Mouse (Mus musculus) WW6 (cell line): ENCODE measurements around the gene Vps36.

Experiments used
- DNase-seq: peaks from one replicate; pipeline ENCODE4 v3.0.0-alpha.2; 2013; ENCODE audit warnings: low read depth, low spot score

Gene Vps36

DNA sequence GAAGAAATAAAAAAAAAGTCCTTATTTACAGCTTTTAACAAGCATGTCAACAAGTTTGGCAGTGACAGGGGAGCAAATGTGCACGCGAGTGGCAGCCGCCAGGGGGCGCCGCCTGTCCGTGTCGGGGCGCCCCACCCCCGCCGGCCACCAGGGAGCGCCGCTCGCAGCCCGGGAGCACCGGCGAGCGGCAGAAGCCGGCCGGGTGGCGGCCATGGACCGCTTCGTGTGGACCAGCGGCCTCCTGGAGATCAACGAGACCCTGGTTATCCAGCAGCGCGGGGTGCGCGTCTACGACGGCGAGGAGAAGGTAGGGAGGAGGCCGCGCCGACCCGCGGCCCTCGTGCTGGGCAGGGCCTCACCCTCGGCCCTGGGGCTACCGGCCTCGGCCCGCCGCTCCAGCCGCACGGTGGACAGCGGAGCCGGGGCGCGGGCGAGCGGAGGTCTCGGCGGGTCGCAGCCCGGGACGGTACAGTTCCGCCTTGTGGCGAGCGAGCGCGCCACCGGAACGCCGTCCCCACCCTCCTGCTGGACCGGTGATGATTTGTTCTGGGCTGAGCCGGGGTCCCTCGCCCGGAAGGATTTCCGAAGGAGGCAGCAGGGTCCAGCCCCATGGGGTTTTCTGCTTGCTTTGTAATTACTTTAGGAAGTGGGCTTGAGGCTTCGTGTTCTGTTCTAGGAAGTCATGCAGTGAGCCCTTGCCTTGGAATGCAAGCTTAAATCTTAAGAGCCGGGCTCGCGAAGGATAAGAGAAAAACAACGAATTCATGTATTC is at the start of gene Vps36:
Gene Vps36, plus strand, starts transcription at position 150 of the 772 bp plus-strand sequence.
- DNase-seq = peak; percentile 65

DNA sequence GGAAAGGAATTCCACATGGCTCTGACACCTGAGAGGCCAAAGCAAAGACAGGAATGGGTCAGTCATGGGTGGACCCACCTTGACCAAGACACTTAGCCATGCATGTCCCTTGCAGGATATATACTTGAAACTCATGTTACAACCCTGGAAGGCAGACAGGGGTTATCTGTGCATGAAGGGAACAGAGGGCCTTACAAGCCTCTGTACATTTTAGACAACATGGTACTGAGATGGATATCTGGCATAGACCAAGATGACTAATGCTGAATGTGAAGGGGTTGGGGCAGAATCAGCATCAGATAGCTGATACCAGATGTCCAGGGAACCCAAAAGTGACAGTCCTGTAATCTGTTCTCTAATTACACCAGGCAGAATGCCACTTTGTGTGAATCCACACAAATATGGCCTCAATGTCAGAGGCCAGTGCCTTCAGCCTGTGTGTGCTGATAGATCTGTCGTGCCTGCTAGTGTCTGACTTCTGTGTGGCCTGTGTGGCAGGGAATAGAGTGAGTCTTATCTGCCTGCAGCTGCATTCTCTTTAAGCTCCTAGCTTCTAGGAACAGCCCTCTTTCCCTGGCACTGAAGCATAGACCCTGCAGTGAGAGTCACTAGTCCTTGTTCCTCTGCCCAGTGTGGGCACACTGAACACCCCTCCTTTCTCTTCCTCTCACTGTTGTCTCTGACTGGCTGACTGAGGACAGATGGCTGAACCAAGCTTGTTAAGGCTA is 48.7 kb upstream of the Vps36 start:
- no peak for DNase-seq

DNA sequence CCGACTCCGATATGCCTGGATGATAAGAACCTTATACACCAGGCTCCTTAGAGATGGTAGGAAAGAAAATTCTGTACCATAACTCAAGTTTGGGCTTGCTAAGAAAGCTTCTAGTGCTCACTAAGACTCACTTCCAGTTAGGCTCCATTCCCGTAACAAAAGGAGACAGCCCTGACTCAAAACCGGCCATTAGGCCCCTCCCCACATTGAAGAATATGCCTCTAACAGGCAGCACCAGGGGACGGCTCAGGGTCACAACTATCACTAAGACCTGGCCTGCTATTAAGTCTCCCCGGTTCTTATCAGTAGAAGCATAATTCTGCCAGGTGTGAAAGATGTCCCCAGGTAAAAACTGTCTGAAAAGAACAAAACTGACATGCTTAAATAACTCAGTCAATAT is 46.8 kb upstream of the Vps36 start:
- DNase-seq = no peak

DNA sequence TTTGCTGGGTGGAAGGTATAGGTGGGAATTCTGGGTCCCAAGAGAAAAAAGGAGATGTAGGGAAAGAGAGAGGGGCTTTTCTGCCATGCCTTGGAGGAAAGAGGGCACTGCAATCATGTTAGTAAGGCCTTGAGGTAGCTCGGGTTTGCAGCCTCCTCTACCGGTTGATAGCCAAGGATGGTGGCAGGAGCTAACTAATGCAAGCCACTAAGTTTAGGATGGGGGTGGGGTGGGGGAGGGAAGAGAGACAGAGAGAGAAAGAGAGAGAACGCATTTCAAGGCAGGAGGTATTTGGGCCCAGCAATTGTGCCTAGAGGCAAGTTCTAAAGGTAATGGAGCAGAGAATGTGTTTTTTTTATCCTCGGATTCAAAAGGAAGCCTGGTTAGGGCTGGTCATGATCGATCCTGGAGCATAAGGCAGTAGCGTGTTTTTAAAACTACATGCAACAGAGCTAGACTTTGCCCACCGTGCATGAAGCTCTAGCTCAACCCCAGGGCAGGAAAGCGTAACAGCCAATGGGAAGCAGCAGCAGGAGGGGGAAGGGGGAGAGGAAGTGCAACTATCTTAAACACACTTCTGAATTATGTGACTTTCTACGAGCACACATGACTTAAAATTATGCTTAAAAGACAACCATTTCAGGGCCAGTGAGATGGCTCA is 44.8 kb upstream of the Vps36 start:
- DNase-seq = no peak

DNA sequence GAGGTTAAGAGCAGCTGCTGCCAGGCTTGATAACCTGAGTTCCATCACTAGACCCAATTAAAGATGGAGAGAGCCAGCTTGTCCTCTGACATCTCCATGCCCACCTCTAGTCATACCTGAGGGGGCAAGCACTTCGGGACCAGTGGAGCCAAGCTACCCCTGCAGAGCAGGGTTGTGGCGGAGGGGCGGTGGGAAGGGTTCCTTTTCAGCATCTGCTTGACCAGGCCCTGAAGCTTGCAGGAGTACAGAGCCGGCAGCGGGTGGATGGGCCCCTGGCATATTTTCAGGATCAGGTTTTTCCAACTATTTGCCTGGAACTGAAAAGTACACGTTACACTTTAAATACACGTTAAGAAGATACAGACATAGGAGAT is 44.3 kb upstream of the Vps36 start:
- DNase-seq = no peak

DNA sequence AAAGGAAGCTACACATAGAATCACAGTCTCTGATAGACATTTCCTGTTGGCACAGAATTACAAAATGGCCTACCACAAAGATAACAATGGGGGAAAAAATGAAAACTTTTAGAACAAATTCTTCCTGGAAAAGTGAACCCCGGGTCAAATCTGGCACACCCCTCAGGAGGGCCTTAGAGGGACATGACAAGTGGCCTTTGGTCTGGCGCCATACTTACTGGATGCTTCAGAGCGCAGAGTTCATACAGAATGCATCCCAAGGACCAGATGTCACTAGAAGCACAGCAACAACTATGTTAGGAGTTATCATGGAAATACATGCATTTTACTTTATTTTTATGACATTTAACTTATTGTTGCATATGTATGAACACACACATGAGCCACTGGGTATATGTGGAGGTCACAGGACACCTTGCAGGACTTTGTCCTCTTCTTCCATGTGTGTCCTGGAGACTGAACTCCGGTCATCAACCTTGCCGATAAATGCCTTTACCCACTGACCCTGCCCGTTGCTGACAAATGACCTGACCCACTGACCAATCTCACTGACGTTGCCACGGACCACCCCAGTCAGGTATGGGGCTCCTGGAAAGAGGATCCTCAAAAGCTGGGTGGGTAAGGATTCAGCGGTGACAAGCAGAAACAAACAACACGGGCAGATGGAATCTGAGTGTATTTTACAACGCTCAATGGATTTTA is 42.8 kb upstream of the Vps36 start:
- DNase-seq = no peak

DNA sequence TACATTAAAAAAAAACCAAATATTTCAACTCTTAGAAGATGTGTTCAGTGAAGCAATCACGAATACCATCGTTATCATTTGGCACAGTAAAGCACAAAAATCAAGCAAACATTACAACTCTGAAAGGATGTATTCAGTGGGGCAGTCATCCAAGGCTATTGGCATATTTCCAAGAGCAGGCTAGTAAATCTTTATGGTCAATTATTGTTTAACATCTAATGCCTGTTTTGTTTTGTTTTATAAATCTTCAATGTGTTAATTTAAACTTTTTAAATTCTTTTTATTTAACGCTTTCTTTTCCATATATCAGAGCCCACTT is 42.3 kb upstream of the Vps36 start:
- no peak for DNase-seq

DNA sequence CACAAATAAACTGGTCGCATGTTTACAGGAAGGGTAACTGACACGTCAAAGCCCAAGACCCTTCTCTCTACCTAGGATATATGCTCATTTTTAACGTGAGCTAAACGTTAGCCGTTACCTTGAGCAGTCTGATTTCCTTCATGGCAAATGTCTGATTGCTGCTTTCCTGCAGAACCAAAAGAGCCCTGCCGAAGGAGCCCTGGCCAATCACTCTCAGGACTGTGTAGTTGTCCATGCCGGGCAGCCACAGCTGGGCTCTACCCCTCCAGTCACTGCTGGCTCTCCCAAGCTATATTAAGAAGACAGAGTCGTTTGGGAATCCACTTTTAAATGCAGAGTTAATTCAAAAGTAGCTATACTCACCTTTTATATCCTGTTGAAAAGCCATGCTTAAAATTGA is 30.4 kb upstream of the Vps36 start:
- no peak for DNase-seq

DNA sequence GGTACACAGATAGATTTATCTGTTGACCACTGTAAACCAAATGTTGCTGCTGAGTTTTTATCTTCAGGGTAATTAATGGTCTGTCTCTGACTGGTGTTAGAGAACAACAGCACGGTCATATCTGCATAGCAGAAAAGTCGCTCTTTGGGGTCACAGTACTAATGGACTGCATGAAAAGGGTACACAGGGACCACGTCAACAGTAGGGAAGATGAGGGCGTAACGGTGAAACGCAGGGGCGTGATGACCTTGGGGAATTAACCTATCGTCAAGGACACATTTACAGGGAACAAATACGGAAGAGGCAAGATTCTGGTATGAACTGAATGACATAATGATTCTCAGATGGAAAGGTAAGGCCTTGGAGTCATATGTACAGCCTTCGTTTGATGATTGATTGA is 28.2 kb upstream of the Vps36 start:
- no peak for DNase-seq

DNA sequence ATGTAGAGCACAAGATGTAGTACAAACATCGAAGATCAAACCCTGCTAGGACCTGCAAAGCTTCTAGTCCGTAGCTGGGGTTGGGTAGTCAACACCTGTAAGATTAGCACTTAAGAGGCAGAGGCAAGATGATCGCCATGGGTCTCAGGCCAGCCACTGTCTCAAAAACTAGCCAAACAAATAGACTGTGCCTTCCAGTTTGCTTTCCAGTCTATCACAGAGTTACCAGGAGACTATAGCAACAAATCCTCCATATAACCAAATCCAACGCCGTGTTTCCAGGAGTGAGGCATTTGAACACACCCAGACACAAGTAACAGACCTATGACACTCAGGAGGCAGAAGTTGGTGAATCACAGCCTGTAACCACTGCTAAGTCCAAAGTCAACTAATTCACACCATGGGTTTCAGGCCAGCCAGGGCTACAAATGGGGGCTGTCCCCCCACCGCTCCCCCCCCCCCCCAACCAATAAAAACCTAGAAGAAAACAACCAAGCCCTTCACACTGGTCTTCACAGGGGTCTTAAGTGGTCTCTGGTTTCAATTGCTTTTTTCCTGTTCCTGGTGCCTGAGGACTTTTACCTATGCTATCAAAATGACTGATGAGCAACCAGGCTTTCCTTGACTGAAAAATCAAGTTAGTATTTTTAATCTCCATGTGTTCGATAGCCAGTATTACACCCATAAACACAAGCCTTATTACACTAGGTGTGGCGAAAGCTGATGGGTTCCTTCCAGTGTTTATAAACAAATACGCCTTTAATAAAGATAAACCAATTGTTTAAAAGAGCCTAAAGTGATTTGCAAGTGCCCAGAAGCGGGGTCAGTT is 27.1 kb upstream of the Vps36 start:
- DNase-seq = no peak

DNA sequence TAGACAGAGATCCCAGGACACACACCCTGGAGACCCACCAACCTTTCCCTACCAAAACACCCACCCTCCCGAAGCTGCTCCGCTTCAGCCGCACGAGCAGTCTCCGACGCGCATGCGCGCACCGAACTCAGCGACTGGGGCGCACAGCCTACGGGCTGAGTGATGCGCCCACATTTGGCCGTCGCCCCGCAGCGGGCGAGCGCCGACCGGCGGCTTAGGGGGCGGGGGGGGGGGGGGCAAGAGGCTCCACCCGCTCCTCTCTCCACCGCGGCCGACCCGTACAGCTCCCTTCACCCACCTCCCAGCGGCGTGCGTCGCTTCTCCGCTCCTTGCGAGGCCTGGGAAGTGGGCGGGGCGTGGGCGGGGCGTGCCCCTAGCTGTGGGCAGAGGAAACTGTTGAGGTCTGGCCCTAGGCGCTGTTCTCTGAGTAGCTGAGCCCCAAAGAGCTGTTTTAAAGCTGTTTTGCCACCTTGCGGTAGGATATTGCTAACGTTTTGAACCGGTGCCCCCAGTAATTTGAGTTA is 26.5 kb upstream of the Vps36 start, which contains the start of gene Nek3:
Gene Nek3, minus strand, starts transcription at position 356 of the 524 bp plus-strand sequence.
- DNase-seq = peak; percentile 88

DNA sequence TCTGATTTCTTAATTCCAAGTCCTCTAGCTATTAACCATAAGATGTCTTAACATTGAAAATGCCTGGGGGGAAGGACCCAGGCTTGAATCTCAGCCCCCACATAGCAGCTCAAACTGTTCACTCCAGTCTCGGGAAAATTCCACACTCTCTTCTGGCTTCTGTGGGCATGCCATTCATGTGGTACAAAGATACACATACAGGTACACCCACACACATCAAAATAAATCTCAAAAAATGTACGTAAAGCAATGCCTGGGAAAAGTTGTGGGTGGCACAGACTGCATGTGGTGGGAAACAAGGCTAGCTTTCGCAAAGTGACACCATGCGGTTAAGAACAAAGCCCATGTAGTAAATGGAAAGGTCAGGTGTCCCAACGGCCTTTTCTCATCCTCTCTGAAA is 23.4 kb upstream of the Vps36 start:
- no peak for DNase-seq

DNA sequence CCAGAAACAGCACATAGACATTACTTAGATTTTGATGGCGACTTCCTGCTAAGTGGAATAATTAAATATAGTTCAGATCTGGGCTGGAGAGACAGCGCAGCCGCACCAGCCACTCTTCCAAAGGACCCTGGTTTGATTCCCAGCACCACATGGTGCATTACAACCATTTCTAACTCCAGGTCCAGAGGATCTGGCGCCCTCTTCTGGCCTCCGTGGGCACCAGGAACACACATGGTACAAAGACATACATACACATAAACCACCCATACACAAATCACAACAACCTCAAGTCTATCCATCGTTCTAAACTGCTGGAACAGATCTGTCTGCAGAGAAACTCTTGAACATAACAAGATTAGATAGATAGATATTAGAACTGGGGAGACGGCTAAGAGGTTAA is 16.6 kb upstream of the Vps36 start:
- no peak for DNase-seq

DNA sequence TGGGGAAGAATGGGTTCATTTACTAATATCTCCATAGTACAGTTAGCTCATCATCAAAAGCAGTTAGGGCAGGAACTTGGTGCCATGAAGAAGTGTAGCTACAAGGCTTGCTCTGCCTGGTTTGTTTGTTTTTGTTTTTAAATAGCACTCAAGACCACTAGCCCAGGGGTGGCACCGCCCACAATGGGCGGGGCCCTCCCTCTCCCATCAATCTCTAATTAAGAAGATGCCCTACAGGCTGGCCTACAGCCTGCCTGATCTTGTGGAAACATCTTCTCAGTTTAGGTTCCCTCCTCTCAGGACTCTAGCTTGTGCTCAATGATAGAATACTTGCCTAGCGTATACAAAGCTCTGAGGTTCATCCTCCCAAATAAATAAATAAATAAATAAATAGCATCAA is 7.7 kb upstream of the Vps36 start:
- DNase-seq = peak; percentile 43

DNA sequence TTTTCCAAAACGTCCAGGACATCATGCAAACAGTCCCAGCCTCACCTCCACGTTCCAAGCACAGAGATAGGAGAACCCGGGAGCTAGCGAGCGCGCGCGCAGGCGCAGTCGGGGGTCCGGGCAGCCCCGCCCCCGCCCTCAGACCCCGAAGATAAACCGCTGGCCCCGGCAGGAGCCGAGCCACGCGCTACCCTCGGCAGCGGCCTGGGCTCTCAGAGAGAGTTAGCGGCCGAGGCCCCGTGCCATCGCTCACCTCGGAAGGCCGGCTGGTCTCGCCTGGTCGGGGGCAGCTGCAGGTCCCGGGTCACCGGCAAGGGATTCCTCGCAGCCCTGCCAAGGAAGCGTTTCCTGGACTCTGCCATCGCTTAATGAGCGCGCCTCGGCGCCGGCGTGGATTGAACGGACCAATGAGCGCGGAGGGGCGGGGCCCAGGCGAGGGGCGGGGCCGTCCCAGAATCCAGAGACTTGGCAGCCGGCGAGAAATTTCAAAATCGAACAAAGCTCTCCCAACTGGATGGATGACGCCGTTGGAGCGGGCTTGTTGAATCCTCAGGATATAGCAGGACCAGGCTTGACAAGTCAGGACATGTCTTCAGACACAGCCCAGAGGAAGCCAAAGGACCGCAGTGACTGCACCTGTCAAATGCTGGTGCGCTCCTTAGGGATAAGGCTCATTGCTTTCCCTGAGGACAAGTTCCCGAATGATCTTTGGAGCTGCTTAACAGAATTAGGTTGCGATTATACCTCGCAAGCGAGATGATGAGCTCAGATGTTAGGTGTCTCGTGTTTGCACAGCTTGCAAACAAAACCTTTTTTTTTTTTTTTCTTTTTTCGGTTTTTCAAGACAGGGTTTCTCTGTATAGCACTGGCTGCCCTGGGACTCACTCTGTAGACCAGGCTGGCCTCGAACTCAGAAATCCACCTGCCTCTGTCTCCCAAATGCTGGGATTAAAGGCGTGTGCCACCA is 6.9 kb upstream of the Vps36 start, which contains the start of gene Ckap2:
Gene Ckap2, minus strand, starts transcription at position 389 of the 967 bp plus-strand sequence.
- DNase-seq = peak; percentile 87

DNA sequence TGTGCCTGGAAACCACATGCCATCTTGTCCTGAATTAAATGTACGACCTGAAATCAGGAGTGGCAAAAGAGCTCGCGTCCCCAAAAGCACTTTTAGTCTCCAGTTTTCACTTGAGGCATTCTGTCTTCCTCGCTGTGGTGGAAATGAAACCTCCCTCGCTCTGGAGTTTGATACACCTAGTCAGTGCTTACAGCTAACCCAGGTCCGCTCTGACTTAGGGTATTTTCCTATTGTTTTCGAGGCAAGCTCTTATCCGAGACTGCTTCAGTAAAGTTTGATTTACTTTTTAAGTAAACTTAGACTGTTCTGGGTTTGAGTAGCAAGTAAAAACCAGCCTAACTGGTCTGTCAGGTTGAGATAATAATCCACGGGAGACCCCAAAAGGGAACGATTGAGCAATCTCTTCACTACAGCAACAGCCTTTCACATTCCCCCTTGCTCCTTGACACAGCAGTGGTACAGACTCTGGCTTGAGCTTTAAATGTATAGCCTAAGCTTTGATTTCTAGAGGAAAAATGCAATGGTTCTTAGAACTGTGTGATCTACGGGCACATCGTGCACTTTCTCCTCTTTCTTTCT is 912 bp downstream of the Vps36 start:
- DNase-seq = no peak

DNA sequence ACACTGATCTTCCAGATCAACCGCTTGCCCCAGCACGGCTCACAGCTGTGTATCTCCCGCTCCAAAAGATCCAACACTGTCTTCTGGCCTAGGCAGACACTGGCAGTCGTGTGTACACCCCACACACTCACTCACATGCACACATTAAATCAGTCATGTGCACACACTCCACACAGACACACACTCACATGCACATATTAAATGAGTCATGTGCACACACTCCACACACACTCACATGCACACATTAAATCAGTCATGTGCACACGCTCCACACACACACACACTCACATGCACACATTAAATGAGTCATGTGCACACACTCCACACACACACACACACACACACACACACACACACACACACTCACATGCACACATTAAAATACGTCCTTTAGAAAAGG is 5.3 kb downstream of the Vps36 start:
- DNase-seq = no peak

DNA sequence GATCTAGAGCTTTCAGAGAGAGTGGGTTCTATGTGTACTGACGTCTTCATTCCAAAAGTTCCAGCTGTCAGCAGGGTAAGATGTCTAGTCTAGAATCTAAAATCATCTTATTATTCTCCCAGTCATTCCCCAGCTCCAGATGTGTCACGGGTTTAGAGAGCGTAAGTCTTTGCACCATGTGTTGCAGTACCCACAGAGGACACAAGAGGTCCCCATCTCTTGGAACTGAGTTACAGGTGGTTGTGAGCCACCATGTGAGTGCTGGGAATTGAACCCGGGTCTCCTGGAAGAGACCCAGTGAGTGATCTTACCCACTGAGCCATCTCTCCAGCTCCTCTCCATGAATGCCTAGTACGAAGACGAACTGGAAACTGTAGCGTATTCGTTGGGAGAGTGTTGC is 6.9 kb downstream of the Vps36 start:
- DNase-seq = peak; percentile 65

DNA sequence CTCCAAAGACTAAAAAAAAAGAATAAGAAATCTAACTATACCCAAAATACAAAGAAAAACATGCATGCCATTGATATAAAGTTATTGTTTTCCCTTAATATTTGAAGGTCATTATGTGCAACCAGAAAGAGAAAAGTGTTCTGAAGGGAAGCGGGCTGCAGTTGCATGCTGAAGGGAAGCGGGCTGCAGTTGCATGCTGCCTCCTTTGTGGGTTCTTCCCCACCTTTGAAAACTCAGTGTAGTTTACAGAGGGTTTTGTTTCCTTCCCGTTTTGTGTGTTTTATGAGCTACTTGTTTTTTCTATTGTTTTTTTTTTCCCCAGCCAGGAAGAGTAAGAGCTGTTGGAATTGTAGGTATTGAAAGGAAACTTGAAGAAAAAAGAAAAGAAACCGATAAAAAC is 14.9 kb downstream of the Vps36 start:
- DNase-seq = no peak
